Mouse (Mus musculus): ENCODE data around the gene Arhgap45. TPM values are rescaled to one million over a fixed set of nuclear protein-coding genes. Genes with fewer than 3 reads are reported as not detected.
A peak's percentile ranks its signal among the peaks of the same experiment; 100 is the strongest.

Gene Arhgap45
- polyA plus RNA-seq, 1 experiment from 2014 or later: 2.0 TPM

GRCm38 (mm10) chr10:80025889-80026288 is 9.4 kb downstream of the Arhgap45 start:
- no peak overlapping the region for H3K27ac ChIP-seq (replicated peaks)
- DNase-seq (ENCODE audit: low spot score) (no peak), ATAC-seq (ENCODE audit: low FRiP score, low TSS enrichment) (peak; percentile 4; the same call in 1 of the 2 replicates)
- no peak overlapping the region for H3K4me3 ChIP-seq (ENCODE audit: low read depth, low read length)
- no peaks in the 10 kb centered on the region for H3K9me3 ChIP-seq (ENCODE audit: control insufficient read depth, low read length)
- no peak overlapping the region for H3K9ac ChIP-seq (ENCODE audit: low read length)
- H3K4me1 ChIP-seq (replicated peaks; ENCODE audit: control insufficient read depth, insufficient read depth): no peaks in the 10 kb centered on the region
- 51% methylated on average over 12 of the region's 12 CpGs for WGBS
- TF ChIP-seq CTCF (IDR thresholded peaks at IDR 0.05; ENCODE audit: low read depth): no peak
- TF ChIP-seq EP300 (optimal IDR thresholded peaks at IDR 0.05): no peak
- no peaks in the 10 kb centered on the region for H3K27me3 ChIP-seq (ENCODE audit: control insufficient read depth, insufficient read depth, low read length)
- H3K36me3 ChIP-seq (ENCODE audit: control insufficient read depth, insufficient read depth, low read length): no peaks in the 10 kb centered on the region
- no peak overlapping the region for H3K4me2 ChIP-seq (replicated peaks; ENCODE audit: low read depth)

DNA sequence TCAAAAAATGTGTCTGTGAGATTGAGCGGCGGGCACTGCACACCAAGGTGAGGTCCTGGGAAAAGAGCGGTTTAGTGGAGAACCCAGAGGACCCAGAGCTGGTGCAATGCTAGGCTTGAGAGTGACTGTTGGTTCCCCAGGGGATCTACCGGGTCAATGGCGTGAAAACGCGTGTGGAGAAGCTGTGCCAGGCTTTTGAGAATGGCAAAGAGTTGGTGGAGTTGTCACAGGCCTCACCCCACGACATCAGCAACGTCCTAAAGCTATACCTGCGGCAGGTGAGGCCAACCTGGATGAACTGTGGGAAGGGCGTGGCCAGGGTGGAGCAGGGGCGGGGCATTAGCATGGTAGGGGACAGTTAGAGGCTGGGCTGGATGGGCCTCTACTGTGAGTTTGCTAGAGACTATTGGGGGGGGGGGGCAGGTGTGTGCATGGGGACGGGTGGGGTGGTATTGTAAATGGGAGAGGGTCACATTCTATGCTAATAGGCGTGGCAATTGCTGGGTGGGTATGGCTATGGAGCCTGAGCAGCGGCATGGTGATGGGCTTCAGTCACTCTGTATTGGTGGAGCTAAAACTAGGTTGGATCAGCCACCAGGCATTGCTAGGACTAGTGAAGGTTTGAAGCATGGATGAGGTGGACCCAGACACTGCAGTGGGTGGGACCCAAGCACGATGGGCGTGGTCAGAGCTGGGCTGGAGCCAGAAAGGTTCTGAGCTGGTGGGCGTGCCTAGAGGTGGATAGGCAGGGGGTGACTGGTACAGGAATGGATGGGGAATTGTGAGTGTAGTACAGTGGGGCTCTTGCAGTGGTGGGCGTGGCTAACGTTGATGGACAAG is 11.4 kb downstream of the Arhgap45 start:
- DNase-seq (ENCODE audit: low spot score) (peak; percentile 59), ATAC-seq (ENCODE audit: low FRiP score, low TSS enrichment) (0 out of 2 replicates have a peak, but pooled peaks have one; percentile 10)
- peaks cover 3% of the 10 kb centered on the region; the same call in 1 of the 2 replicates for H3K4me1 ChIP-seq (replicated peaks; ENCODE audit: control insufficient read depth, insufficient read depth)
- no peak overlapping the region for H3K9ac ChIP-seq (ENCODE audit: low read length)
- H3K27me3 ChIP-seq (ENCODE audit: control insufficient read depth, insufficient read depth, low read length): no peaks in the 10 kb centered on the region
- no peak overlapping the region for H3K4me2 ChIP-seq (replicated peaks; ENCODE audit: low read depth)
- 66% methylated on average over 20 of the region's 20 CpGs for WGBS
- no peak overlapping the region for H3K4me3 ChIP-seq (ENCODE audit: low read depth, low read length)
- H3K9me3 ChIP-seq (ENCODE audit: control insufficient read depth, low read length): no peaks in the 10 kb centered on the region
- TF ChIP-seq CTCF (IDR thresholded peaks at IDR 0.05; ENCODE audit: low read depth): no peak
- no peak for TF ChIP-seq EP300 (optimal IDR thresholded peaks at IDR 0.05)
- no peak overlapping the region for H3K27ac ChIP-seq (replicated peaks)
- no peaks in the 10 kb centered on the region for H3K36me3 ChIP-seq (ENCODE audit: control insufficient read depth, insufficient read depth, low read length)

DNA sequence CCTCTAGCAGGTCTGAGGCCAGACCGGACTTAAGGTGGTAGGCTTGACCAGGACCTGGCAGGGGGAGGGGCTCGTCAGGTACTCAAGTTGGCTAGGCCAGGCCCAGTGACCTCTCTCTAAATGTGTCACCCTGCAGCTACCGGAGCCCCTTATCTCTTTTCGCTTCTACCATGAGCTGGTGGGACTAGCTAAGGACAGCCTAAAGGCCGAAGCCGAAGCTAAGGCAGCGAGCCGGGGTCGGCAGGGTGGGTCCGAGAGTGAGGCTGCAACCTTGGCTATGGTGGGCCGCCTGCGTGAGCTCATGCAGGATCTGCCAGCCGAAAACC is 12.0 kb downstream of the Arhgap45 start:
- no peak overlapping the region for H3K27ac ChIP-seq (replicated peaks)
- H3K36me3 ChIP-seq (ENCODE audit: control insufficient read depth, insufficient read depth, low read length): no peaks in the 10 kb centered on the region
- H3K9ac ChIP-seq (ENCODE audit: low read length): no peak overlapping the region
- H3K27me3 ChIP-seq (ENCODE audit: control insufficient read depth, insufficient read depth, low read length): no peaks in the 10 kb centered on the region
- no peak overlapping the region for H3K4me3 ChIP-seq (ENCODE audit: low read depth, low read length)
- no peak overlapping the region for H3K4me2 ChIP-seq (replicated peaks; ENCODE audit: low read depth)
- WGBS: 90% methylated on average over 13 of the region's 13 CpGs
- TF ChIP-seq EP300 (optimal IDR thresholded peaks at IDR 0.05) (no peak), CTCF (IDR thresholded peaks at IDR 0.05; ENCODE audit: low read depth) (no peak)
- ATAC-seq (ENCODE audit: low FRiP score, low TSS enrichment) (no peak), DNase-seq (ENCODE audit: low spot score) (no peak)
- H3K9me3 ChIP-seq (ENCODE audit: control insufficient read depth, low read length): no peaks in the 10 kb centered on the region
- peaks cover 8% of the 10 kb centered on the region; the same call in 1 of the 2 replicates for H3K4me1 ChIP-seq (replicated peaks; ENCODE audit: control insufficient read depth, insufficient read depth)

GRCm38 (mm10) chr10:80030191-80030590 is 13.7 kb downstream of the Arhgap45 start:
- DNase-seq (ENCODE audit: low spot score) (no peak), ATAC-seq (ENCODE audit: low FRiP score, low TSS enrichment) (no peak)
- peaks cover 10% of the 10 kb centered on the region; the same call in 1 of the 2 replicates for H3K4me1 ChIP-seq (replicated peaks; ENCODE audit: control insufficient read depth, insufficient read depth)

GRCm38 (mm10) chr10:80030736-80031135 is 14.3 kb downstream of the Arhgap45 start:
- H3K9ac ChIP-seq (ENCODE audit: low read length): no peak overlapping the region
- peaks cover 4% of the 10 kb centered on the region; the same call in 1 of the 2 replicates for H3K36me3 ChIP-seq (ENCODE audit: control insufficient read depth, insufficient read depth, low read length)
- no peak overlapping the region for H3K4me3 ChIP-seq (ENCODE audit: low read depth, low read length)
- no peaks in the 10 kb centered on the region for H3K27me3 ChIP-seq (ENCODE audit: control insufficient read depth, insufficient read depth, low read length)
- ATAC-seq (ENCODE audit: low FRiP score, low TSS enrichment): no peak
- H3K27ac ChIP-seq (replicated peaks): no peak overlapping the region
- H3K4me2 ChIP-seq (replicated peaks; ENCODE audit: low read depth): no peak overlapping the region
- TF ChIP-seq EP300 (optimal IDR thresholded peaks at IDR 0.05): no peak
- TF ChIP-seq CTCF (IDR thresholded peaks at IDR 0.05; ENCODE audit: low read depth): no peak
- H3K4me1 ChIP-seq (replicated peaks; ENCODE audit: control insufficient read depth, insufficient read depth): peaks cover 10% of the 10 kb centered on the region; the same call in 1 of the 2 replicates
- no peaks in the 10 kb centered on the region for H3K9me3 ChIP-seq (ENCODE audit: control insufficient read depth, low read length)
- WGBS: 85% methylated on average over 17 of the region's 17 CpGs
- no peak for DNase-seq (ENCODE audit: low spot score)

More at GRCm38 (mm10) chr10:80030191-80030590, 13.7 kb downstream of the Arhgap45 start:
- 93% methylated on average over 9 of the region's 9 CpGs for WGBS
- no peak overlapping the region for H3K9ac ChIP-seq (ENCODE audit: low read length)
- TF ChIP-seq EP300 (optimal IDR thresholded peaks at IDR 0.05): no peak
- TF ChIP-seq CTCF (IDR thresholded peaks at IDR 0.05; ENCODE audit: low read depth): no peak
- peaks cover 1% of the 10 kb centered on the region; the same call in 1 of the 2 replicates for H3K36me3 ChIP-seq (ENCODE audit: control insufficient read depth, insufficient read depth, low read length)
- H3K4me2 ChIP-seq (replicated peaks; ENCODE audit: low read depth): no peak overlapping the region
- no peak overlapping the region for H3K27ac ChIP-seq (replicated peaks)
- H3K4me3 ChIP-seq (ENCODE audit: low read depth, low read length): no peak overlapping the region
- no peaks in the 10 kb centered on the region for H3K27me3 ChIP-seq (ENCODE audit: control insufficient read depth, insufficient read depth, low read length)
- H3K9me3 ChIP-seq (ENCODE audit: control insufficient read depth, low read length): no peaks in the 10 kb centered on the region

All from stomach, postnatal 0 days (tissue).